Mouse (Mus musculus) cerebellum, adult (tissue): ENCODE data around the gene Cdsn.
A peak's percentile ranks its signal among the peaks of the same experiment; 100 is the strongest.
"Not testable (repeated sequence)": the region's sequence is repeated elsewhere in the genome, so short reads cannot be mapped to it uniquely, and the experiment has no call there.

Experiments used
- ATAC-seq: cut with Nextera tagmentation; 2 replicates; pipeline ENCODE4 v1.9.2; 2017; ENCODE audit warnings: mild to moderate bottlenecking, moderate library complexity, mixed read lengths; ENCODE audit not compliant: insufficient number of reproducible peaks, low FRiP score, low TSS enrichment

Cdsn gene

GRCm38 (mm10) chr17:35551881-35552414, at the start of gene Cdsn:
Gene Cdsn, plus strand, starts transcription at chr17:35552128.
- ATAC-seq = no peak

- no peak for ATAC-seq
Observed at GRCm38 (mm10) chr17:35502226-35502625, 49.7 kb upstream of the Cdsn start.

GRCm38 (mm10) chr17:35502762-35503161, 49.2 kb upstream of the Cdsn start:
- ATAC-seq = no peak

GRCm38 (mm10) chr17:35503849-35504248, 48.1 kb upstream of the Cdsn start:
- no peak for ATAC-seq

GRCm38 (mm10) chr17:35504628-35505481, 47.1 kb upstream of the Cdsn start:
- no peak for ATAC-seq

GRCm38 (mm10) chr17:35505776-35506175, 46.2 kb upstream of the Cdsn start, which contains the start of gene Pou5f1:
Gene Pou5f1, plus strand, starts transcription at chr17:35506018.
- no peak for ATAC-seq

- ATAC-seq = no peak
Observed at GRCm38 (mm10) chr17:35506881-35507280, 45.0 kb upstream of the Cdsn start.

- no peak for ATAC-seq
Observed at GRCm38 (mm10) chr17:35507556-35508260, 44.2 kb upstream of the Cdsn start.

GRCm38 (mm10) chr17:35508279-35508678, 43.6 kb upstream of the Cdsn start:
- not testable (repeated sequence) for ATAC-seq

GRCm38 (mm10) chr17:35509284-35509683, 42.6 kb upstream of the Cdsn start:
- ATAC-seq = no peak

GRCm38 (mm10) chr17:35512916-35513626, 38.9 kb upstream of the Cdsn start:
- no peak for ATAC-seq

- ATAC-seq = no peak
Observed at GRCm38 (mm10) chr17:35513886-35514285, 38.0 kb upstream of the Cdsn start.

- ATAC-seq = no peak
Observed at GRCm38 (mm10) chr17:35514756-35515155, 37.2 kb upstream of the Cdsn start.

- ATAC-seq = no peak
Observed at GRCm38 (mm10) chr17:35515911-35516640, 35.9 kb upstream of the Cdsn start.

- peak; percentile 93 for ATAC-seq
Observed at GRCm38 (mm10) chr17:35516652-35517500, 35.1 kb upstream of the Cdsn start, which contains the start of the genes Tcf19 and Cchcr1. Gene Tcf19, minus strand, starts transcription at chr17:35516824. Gene Cchcr1, plus strand, starts transcription at chr17:35517100.

GRCm38 (mm10) chr17:35517526-35517925, 34.4 kb upstream of the Cdsn start:
- no peak for ATAC-seq

- ATAC-seq = 0 out of 2 replicates have a peak, but pooled peaks have one; percentile 36
Observed at GRCm38 (mm10) chr17:35524354-35524753, 27.6 kb upstream of the Cdsn start.

GRCm38 (mm10) chr17:35526644-35527043, 25.3 kb upstream of the Cdsn start:
- no peak for ATAC-seq

GRCm38 (mm10) chr17:35532360-35532759, 19.6 kb upstream of the Cdsn start:
- no peak for ATAC-seq
